Mouse (Mus musculus): ENCODE results near the gene Muc1.
"Not testable (repeated sequence)": the region's sequence is repeated elsewhere in the genome, so short reads cannot be mapped to it uniquely, and the experiment has no call there.

The Muc1 gene

DNA sequence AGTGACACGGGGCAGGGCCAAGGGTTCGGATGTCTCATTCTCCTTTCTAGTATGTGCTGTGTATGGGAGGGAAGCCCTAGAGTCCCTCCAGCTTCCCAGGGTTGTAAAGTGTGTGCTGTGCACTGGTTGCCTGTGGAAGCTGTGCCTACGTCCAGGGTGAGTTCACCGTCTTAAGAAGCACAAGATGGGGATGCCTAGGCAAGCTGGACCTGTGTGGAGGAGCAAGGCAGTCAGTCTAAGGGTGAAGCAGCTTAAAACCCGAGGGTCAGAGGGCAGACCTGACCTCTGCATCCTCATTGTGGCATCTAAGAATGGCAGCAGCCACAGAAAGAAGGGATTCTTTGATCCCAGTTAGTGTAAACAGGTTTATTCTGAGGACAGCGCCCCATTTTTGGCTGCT, 20.1 kb upstream of the Muc1 start:
- ATAC-seq (ENCODE audit: insufficient number of reproducible peaks, low FRiP score, low TSS enrichment): no peak

GRCm38 (mm10) chr3:89209731-89210130, 19.1 kb upstream of the Muc1 start:
- no peak for ATAC-seq (ENCODE audit: insufficient number of reproducible peaks, low FRiP score, low TSS enrichment)

- ATAC-seq (ENCODE audit: insufficient number of reproducible peaks, low FRiP score, low TSS enrichment): no peak
Observed at GRCm38 (mm10) chr3:89210162-89210561, 18.7 kb upstream of the Muc1 start.

DNA sequence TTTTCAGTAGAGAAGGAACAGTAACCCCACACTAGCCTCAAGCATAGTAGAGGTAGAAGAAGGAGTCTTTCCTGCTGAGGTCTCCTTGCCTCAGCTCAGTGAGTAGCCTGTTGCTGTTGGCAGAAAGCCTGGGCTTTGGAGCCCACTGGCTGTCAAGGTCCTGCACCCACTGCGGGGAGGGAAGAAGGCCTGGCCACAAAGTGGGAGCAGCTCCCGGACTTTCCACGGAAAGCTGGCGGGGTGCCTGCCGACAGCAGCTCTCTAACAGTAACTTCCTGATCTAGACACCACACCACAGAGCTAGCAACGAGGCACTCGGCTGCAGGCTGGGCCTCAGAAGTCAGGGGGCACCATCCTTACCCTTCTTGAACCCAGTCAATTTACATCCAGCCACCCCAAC, 18.1 kb upstream of the Muc1 start:
- ATAC-seq (ENCODE audit: insufficient number of reproducible peaks, low FRiP score, low TSS enrichment): no peak

- ATAC-seq (ENCODE audit: insufficient number of reproducible peaks, low FRiP score, low TSS enrichment): peak; percentile 79
Observed at GRCm38 (mm10) chr3:89213803-89214530, 14.9 kb upstream of the Muc1 start.

DNA sequence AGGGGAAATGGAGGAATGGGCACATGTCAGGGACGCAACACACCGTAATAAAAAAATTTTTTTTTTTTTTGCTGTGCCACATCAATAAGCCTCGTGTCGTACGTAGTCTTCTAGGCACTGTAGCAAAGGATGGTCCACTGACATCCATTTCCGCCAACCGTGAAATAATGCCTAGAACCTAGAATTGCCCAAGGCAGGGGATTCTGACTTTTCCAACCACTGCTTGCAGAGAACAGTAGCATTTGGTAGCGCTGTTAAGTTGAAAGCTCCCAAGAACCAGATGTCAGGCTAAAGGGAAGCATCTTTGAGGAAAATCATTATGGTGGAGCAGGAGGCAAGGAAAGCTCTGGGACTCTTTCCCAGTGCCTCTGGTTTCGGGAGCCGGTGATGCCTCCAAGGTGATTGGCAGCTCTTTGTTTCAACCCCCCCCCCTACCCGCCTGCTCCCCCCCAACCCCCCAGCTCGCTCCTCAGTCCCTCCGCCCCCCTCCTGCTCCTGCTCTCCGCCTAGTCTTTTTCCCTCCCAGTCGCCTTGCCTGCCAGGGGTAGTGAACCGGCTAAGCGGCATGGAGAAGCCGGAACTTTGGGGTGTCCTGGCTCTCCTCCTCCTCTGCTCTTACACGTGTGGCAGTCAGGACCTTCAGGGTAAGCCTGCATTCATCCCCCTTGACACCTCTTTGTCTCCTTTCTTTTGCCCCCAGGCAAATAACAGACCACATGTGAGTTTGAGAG, 14.0 kb upstream of the Muc1 start, which contains the start of gene Thbs3:
TSS of gene Thbs3 (plus strand) at position 500 of the 731 bp plus-strand sequence.
- no peak for ATAC-seq (ENCODE audit: insufficient number of reproducible peaks, low FRiP score, low TSS enrichment)

DNA sequence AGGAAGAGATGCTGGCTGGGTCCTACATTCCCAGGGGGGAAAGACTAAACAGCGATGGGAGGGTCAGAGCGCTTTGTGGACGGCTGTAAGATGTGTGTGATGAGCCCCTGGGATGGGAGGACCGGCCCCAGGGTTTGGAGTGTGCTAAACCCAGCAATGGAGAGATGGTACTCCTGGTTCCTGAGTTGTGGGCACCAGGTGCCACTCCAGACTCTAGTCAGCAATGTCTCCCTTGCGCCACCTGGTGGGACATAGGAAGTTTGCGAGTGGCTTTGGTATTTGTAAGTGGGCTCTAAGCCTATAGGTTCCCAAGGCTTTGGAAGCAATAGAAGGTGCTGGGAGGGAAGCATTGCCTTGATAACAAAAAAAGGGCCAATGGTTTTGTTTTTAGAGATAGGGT, 13.0 kb upstream of the Muc1 start:
- peak; percentile 16; the same call in 1 of the 2 replicates for ATAC-seq (ENCODE audit: insufficient number of reproducible peaks, low FRiP score, low TSS enrichment)

- not testable (repeated sequence) for ATAC-seq (ENCODE audit: insufficient number of reproducible peaks, low FRiP score, low TSS enrichment)
Observed at GRCm38 (mm10) chr3:89216407-89216806, 12.4 kb upstream of the Muc1 start.

GRCm38 (mm10) chr3:89218271-89218670, 10.6 kb upstream of the Muc1 start:
- ATAC-seq (ENCODE audit: insufficient number of reproducible peaks, low FRiP score, low TSS enrichment): no peak

DNA sequence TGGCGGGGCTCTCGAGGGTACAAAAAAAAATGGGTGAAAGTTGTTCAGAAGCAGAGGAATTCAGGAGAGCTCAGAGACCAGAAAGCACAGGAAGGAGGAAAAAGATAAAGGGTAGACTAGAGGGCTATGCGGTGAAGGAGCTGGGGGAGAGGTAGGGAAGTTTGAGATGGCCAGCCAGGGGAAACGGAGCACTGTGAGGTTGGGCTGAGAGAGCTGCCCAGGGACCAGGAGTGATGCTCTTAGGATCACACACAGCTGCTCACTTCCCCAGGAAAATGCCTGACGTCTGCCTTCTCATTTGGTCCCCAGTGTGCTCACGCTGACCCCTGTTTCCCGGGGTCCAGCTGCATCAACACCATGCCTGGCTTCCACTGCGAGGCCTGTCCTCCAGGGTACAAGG, 9.3 kb upstream of the Muc1 start:
- ATAC-seq (ENCODE audit: insufficient number of reproducible peaks, low FRiP score, low TSS enrichment): no peak

GRCm38 (mm10) chr3:89221167-89221566, 7.7 kb upstream of the Muc1 start:
- ATAC-seq (ENCODE audit: insufficient number of reproducible peaks, low FRiP score, low TSS enrichment): no peak

DNA sequence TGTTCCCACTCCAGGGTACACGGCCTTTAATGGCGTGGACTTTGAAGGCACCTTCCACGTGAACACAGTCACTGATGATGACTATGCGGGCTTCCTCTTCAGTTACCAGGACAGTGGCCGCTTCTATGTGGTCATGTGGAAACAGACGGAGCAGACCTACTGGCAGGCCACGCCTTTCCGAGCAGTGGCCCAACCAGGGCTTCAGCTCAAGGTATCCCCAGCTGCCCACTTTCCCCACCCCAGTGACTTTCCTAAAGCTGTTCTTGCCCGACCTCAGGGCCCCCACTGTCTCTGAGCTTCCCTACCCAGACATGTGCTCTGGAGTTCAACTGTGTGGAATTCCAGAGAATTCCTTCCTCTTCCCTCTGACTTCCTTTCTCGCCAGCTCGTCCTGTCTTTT, 4.1 kb upstream of the Muc1 start:
- ATAC-seq (ENCODE audit: insufficient number of reproducible peaks, low FRiP score, low TSS enrichment): no peak

DNA sequence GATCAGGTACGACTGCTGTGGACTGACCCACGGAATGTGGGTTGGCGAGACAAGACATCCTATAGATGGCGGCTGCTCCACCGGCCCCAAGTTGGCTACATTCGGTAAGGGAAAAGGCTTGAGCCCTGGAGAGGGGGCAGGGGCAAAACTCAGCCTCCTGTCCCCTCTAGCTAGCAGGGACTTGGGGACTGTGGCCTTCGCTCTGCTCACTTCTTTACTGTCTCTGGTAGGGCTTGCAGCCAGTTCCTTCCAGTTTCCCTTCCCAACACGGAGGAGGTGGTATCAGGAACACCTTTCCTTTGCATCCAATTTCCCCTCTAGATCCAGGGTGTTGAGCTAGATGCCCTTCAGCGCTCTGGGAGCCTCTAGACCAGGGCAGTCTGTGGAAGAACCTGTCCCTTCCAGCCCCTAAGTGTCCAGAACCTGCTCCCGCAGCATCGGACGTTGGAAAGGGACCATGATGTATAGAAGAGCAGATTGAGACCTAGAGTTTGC, 3.5 kb upstream of the Muc1 start:
- no peak for ATAC-seq (ENCODE audit: insufficient number of reproducible peaks, low FRiP score, low TSS enrichment)

DNA sequence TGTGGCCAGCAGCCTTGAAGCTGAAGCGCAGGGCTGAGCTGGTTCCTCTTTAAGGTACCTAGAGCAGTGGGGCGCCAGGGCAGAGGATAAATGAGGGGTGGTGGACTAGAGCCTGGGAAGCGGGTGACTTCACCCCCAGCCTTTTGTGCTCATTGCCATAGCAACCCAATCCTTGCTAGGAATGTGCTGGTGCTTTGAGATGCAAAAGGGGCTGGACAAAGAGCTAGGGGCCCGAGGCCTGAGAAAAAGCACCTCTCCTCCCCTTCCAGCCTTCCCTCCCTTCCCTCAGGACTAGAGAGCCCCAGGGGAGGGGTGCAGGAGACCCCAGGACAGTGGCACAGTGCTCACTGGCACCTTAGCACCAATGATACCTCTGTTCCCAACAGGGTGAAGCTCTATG, 2.9 kb upstream of the Muc1 start:
- ATAC-seq (ENCODE audit: insufficient number of reproducible peaks, low FRiP score, low TSS enrichment): no peak

DNA sequence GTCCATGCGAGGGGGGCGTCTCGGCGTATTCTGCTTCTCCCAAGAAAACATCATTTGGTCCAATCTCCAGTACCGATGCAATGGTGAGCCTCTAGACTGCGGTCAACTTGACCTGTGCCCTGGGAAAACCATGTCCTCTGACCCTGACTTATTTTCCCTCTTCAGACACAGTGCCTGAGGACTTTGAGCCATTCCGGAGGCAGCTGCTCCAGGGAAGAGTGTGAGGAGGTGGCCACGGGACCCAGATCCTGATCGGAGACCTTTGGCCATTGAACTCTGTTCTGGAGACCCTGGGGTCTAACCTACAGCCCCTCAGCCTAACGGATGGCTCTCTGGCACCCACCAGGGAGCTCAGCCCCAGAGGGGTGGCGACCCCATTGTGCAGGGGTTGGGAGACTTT, 2.5 kb upstream of the Muc1 start:
- no peak for ATAC-seq (ENCODE audit: insufficient number of reproducible peaks, low FRiP score, low TSS enrichment)

- no peak for ATAC-seq (ENCODE audit: insufficient number of reproducible peaks, low FRiP score, low TSS enrichment)
Observed at GRCm38 (mm10) chr3:89226900-89227299, 2.0 kb upstream of the Muc1 start, which contains the start of gene Mtx1. TSS of gene Mtx1 (minus strand) at chr3:89227088.

DNA sequence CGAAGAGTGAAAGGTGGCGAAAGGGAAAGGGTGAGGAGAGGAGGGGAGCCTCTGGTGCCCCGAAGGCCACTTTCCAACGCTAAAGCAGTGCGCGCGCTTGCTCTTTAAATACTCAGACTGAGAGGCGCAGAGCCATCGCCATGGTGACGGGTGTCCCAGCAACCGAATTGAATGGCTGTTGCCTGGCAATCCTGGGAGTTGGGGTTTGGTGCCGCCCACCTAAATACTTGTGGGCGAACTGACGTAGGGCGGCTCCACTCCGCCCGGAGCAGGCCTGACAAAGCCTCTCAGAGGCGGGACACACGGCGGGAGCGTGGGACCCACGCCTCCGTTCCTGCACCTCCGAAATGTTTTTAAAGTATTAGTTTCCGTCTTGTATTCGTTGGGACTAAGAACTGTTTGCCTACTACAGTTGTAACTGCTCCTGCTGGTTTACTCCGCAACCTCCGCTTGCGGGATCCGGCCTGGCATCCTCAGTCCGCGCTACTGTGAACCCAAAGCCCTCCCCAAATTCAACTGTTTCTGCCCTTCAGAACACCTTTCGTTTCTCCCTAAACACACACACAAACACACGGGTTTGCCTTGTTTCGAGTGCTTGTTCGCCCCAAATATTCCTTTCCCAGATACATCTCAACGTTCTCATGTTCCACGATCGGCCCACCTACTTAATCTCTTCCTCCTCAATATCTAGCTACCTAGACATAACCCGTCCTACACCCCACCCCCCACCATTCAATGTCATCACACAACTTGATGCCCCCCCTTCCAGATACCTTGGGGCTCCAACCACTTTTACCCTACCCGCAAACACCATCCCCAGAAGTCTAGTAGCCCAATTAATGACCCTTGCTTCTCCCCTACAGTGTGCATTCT, 1.3 kb upstream of the Muc1 start:
- ATAC-seq (ENCODE audit: insufficient number of reproducible peaks, low FRiP score, low TSS enrichment): no peak

DNA sequence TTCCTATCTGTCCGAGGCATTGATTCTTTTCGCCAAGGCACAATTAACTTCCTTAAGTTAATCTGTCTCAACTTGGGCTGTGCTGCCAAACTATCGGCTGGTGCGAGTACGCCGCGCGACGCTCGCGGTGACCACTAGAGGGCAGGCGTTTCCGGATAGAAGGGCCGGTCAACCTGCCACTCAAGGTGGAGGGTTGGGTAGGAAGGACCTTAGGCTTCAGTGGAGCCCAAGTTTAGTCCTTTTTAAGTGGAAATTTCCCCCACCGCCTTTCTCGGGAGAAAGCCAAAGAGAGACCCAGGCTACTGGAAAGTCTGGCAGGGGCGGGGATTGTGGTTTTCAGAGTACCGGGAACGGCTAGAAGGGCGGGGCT, 692 bp upstream of the Muc1 start:
- peak; percentile 69 for ATAC-seq (ENCODE audit: insufficient number of reproducible peaks, low FRiP score, low TSS enrichment)

DNA sequence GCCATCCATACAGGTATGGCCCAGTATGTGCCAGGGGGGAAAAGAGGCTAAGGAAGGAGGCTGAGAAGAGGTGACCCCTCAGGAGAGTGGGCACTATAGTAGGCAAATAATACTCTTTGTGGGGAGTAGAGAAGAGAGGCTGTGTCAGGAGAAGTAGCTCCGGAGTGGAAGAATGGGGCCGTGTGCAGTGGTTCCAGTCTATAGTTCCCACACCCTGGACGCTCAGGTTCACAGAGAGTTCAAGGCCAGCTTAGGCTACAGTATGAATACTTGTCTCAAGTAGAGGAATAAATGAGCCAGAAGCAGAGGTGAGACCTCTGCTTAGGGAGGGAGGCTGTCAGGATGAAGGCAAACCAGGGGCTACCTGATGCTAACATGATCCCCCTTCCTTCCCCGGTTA, 419 bp downstream of the Muc1 start:
- ATAC-seq (ENCODE audit: insufficient number of reproducible peaks, low FRiP score, low TSS enrichment): no peak

DNA sequence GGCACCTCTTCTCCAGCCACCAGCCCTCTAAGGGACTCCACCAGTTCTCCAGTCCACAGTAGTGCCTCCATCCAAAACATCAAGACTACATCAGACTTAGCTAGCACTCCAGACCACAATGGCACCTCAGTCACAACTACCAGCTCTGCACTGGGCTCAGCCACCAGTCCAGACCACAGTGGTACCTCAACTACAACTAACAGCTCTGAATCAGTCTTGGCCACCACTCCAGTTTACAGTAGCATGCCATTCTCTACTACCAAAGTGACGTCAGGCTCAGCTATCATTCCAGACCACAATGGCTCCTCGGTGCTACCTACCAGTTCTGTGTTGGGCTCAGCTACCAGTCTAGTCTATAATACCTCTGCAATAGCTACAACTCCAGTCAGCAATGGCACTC, 1.7 kb downstream of the Muc1 start:
- ATAC-seq (ENCODE audit: insufficient number of reproducible peaks, low FRiP score, low TSS enrichment): no peak

DNA sequence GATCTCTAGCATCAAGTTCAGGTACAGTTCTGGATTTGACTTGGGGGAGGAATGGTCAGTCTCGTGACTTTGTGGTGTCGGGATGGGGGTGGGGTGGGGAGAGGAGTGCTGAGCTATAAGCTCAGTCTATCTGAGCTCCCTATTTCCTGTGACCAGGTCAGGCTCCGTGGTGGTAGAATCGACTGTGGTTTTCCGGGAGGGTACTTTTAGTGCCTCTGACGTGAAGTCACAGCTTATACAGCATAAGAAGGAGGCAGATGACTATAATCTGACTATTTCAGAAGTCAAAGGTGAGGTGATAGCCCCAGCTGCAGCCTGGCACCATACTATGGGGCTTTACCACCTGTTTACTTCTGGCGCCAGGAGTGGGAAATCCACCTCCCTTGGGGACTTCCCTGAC, 2.5 kb downstream of the Muc1 start:
- no peak for ATAC-seq (ENCODE audit: insufficient number of reproducible peaks, low FRiP score, low TSS enrichment)

All from cerebellum, adult (tissue).